Mouse (Mus musculus) megakaryocyte, embryonic 14.5 days (primary cell): ENCODE measurements around the gene Gm1604a.
"Not testable (repeated sequence)": the region's sequence is repeated elsewhere in the genome, so short reads cannot be mapped to it uniquely, and the experiment has no call there.

Experiments
- FLI1 ChIP-seq: IDR thresholded peaks from 2 replicates; pipeline ENCODE4 v1.6.1; 2012; ENCODE audit warnings: low read length, inconsistent platforms, mixed read lengths
- GATA1 ChIP-seq: IDR thresholded peaks from 3 replicates; pipeline ENCODE4 v1.6.1; 2012; ENCODE audit warnings: mixed read lengths, low read length, inconsistent platforms, borderline replicate concordance

GRCm38 (mm10) chr17:7079558-7079957 lies 54.2 kb downstream of the Gm1604a start:
- not testable (repeated sequence) for TF ChIP-seq GATA1, FLI1
